Mouse (Mus musculus) left cerebral cortex, adult 2 months (tissue): ENCODE data around the gene Slc24a2. TPM values are rescaled to one million over a fixed set of nuclear protein-coding genes. Genes with fewer than 3 reads are reported as not detected.

Experiments
- DNase-seq, 2 experiments: peaks; one replicate each; pipeline ENCODE4 v3.0.0; 2021 to 2022; ENCODE audit warnings: low spot score in 2 of 2, mixed read lengths in 1 of 2; ENCODE audit errors: extremely low spot score in 1 of 2
- H3K27ac ChIP-seq: fragments of 200-600 bp; 2 replicates; pipeline ENCODE4 v1.8.1; 2022
- H3K4me3 ChIP-seq: fragments of 200-600 bp; 2 replicates; pipeline ENCODE4 v1.8.1; 2022
- CTCF ChIP-seq: fragments of 200-600 bp; IDR thresholded peaks from 2 replicates; pipeline ENCODE4 v1.8.1; 2022; ENCODE audit warnings: antibody characterized with exemption, mild to moderate bottlenecking, moderate library complexity
- intact Hi-C: fragments of 180-260 bp; cut with DNase I; formaldehyde crosslinking; loops from one replicate; pipeline ENCODE4 v1.15.1; 2025
- total RNA-seq, 2 experiments: library from RNA; stranded (reverse); gene quantifications; 2 replicates each; pipeline ENCODE4 v1.2.3; 2021

The Slc24a2 gene
- total RNA-seq, 2 experiments from 2014 or later: 313 to 328 TPM

DNA sequence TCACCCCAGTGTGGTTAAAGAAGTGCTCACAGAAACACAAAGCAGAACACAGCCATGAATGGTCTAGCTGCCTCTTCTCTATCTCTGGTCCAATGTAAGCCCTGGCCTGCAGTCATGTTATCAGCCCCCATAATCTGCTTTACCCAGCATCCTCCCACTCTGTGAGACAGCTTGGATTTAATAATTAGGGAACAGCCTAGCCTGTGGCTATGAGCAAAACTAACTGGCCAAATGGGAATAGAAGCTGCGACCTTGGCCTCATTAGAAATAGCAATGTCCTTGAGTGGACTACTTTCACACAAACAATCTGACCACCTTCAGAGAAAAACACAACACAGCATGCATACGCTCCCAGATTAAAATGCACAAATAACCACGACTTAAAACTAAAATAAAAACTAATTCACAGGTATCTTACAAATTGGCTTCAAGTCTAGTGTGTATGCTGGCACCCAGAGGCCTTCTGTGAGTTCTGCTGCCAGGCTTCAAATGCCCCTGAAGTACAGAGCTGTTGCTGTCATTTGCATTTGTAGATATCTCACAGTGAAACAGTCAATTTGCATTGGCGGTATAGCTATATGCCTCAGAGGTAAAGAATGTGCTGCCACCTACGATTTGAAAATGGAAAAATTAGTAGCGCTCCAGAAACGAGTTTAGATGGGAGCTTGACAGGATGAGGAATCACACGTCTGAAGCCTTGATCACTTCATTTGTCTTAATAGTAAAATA is 120.8 kb downstream of the Slc24a2 start:
- DNase-seq: no peak
- Histone ChIP-seq H3K27ac (peak overlapping the region; percentile 40; the same call in 1 of the 2 replicates), H3K4me3 (no peak overlapping the region)
- TF ChIP-seq CTCF: no peak
- intact Hi-C loops: no loop called here

DNA sequence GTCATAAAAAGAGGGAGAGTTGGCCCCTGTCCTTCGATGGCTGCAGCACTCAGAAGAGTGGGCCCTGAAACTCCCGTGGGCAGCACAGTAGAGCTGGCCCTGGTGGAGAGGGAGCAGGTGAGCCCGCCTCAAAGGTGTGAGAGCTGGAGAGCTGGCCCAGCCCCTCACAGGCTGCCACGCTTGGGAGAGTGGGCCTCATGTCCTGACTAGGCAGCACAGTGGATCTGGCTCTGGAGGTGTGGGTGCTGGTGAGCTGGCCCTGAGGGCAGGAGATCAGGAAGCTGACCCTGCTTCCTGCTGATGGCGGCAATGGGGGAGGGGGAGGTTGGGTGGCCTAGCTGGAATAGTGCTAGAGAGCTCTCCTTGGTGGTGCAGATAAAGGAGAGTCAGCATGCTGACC is 129.3 kb downstream of the Slc24a2 start:
- no peak for TF ChIP-seq CTCF
- intact Hi-C loops: no loop called here
- H3K4me3 ChIP-seq: no peak overlapping the region
- no peak overlapping the region for H3K27ac ChIP-seq
- no peak for DNase-seq

DNA sequence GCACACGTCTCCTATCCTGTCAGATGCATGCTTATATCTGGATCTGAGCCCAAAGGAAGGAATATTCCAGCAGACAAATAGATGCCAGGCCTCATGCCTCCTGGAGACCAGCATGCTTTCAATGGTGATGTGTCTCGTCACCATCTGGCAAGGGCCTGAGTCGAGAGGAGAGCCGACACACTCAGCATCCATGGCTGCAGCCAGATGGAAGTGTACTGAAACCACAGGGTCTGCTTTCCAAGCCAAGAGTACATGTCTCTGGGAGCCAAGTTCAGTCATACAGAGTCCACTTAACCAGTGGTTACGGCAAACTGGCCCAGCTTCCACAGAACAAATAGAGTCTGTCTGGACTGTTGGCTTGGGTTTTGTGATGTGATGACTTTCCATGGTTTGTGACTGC is 134.1 kb downstream of the Slc24a2 start:
- no peak overlapping the region for H3K4me3 ChIP-seq
- no peak for TF ChIP-seq CTCF
- intact Hi-C loops: loop anchor here (5.0 kb wide), 1 partner anchor 64 kb away; no protein-coding TSS in a partner anchor
- DNase-seq: peak; percentile 31 to 35
- peak overlapping the region; percentile 65 for H3K27ac ChIP-seq

DNA sequence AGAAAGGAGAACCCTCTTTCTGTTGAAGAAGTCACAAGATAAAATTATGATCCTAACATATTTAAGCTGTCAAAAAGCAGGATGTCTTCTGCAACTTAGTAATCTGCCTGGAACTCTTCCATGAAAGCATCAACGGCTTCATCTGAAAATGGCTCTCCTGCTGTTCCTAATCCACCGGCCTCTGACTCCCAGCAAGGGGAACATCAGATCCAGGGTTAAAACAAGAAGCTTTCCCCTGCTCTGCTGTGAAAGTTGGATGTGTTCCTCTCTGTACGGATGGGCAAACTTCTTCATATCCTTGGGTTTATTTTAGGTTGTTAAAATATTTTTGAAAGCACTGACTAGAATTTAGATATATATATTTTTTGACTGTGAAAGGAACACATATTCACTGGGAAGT is 136.7 kb downstream of the Slc24a2 start:
- intact Hi-C loops: no loop called here
- DNase-seq: no peak
- TF ChIP-seq CTCF: no peak
- H3K27ac ChIP-seq: peak overlapping the region; percentile 29; the same call in 1 of the 2 replicates
- no peak overlapping the region for H3K4me3 ChIP-seq

DNA sequence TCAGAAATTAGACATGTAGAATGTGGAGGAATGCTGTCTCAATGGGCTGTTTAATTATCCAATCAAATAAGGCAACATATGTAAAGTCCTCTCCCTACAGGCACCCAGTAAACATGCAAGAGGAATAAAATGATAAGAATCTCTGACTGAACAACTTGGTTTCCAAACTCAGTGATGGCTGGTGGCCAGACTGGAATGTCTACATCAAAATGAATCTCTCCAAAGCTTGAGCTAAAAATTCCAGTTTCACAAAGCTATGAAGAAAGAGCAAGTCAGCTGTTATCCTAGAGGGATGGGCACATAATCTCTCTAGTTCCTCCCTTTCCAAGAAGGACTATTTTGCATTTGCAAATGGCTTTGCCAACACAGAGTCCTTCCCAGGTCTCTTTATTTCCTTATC is 139.4 kb downstream of the Slc24a2 start:
- intact Hi-C loops: no loop called here
- Histone ChIP-seq H3K4me3 (no peak overlapping the region), H3K27ac (peak overlapping the region; percentile 57)
- no peak for TF ChIP-seq CTCF
- no peak for DNase-seq

DNA sequence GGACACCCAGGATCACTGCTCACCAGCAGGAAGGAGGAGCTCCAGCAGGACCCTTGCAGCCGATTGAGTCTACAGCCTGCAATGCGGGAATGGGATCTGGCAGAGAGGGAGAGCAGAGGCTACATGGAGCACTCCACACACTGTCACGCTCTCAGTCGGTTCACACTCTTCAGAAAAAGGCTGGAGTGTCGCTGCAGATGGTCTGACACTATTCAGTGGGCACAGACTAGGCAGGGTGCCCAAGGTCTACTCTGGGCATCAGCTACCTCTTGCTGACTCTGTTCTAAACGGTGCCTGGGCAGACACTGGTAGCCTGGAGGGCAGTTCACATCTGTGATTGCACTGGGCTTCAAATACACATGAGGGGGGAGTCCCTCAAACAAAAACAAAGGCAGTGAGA is 141.6 kb downstream of the Slc24a2 start:
- peak in 1 of 2 experiments; percentile 25 for DNase-seq
- peak overlapping the region; percentile 61 for H3K27ac ChIP-seq
- TF ChIP-seq CTCF: no peak
- H3K4me3 ChIP-seq: no peak overlapping the region
- intact Hi-C loops: no loop called here

DNA sequence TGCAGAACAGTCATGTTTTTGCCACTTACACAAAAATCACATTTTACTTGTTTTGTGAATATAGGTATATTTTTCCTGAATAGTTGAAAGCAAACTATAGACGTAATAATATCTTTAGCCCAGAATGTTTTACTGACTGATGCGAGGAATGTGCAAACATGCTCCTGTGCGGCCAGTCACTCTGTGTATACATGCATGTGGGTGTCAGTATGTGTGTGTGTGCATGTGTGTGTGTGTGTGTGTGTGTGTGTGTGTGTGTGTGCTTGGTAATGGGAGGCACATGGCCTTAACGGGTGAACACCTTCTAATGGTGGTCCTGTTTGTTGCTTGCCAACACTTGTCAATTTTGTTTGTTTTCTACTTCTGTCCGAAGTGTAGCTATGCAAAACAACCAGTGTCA is 142.7 kb downstream of the Slc24a2 start:
- Histone ChIP-seq H3K27ac (peak overlapping the region; percentile 37), H3K4me3 (no peak overlapping the region)
- DNase-seq: no peak
- TF ChIP-seq CTCF: no peak
- intact Hi-C loops: no loop called here

DNA sequence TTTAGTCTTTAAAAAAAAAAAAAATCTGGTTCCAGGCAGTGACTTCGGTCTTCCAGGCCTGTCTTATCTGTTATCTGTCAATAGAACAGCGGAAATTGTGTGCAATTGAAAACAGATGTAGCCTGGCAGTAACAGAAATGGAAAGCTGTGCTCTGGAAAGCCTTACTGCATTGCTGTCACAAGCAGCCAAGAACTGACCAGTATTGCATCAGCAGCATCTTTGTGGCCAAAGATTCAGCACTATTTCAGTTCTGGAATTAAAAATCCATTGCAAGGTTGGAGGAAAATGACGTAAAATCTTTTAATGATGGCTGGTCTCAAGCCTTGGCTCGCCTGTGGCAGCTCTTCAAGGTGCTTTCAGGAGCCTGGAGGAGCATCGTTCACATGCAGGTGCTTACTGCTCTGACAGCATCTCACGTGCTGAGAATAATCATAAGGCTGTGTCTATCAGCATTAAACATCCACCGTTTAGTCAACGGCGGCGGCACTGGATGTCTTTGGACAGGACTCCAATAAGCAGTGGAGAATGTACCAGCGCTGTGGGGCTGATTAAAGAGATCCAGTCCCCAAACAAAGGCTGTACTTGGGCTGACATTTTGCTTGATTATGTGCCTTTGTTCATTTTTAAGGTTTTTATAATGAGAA is 143.2 kb downstream of the Slc24a2 start:
- DNase-seq: no peak
- TF ChIP-seq CTCF: no peak
- Histone ChIP-seq H3K4me3 (no peak overlapping the region), H3K27ac (peak overlapping the region; percentile 37)
- intact Hi-C loops: no loop called here

DNA sequence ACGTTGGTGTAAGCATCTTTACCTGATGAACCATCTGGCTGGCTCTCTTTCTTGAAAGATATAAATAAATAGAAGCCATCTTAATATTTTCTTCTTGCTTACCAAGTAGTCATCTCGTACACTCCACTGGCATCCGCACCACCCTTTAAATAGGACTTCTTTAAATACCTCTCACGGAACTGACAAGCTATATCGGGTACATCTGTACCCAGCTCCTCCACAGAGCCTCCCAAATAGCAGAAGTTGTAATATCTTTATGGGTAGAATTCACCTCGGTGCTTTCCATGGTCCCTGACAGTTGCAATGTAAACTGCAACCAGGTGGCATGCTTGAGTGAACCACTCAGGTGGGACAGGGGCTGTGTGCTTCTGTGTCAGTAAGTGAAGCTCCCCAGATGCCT is 149.0 kb downstream of the Slc24a2 start:
- no peak for TF ChIP-seq CTCF
- intact Hi-C loops: no loop called here
- DNase-seq: no peak
- no peak overlapping the region for H3K4me3 ChIP-seq
- H3K27ac ChIP-seq: peak overlapping the region; percentile 32; the same call in 1 of the 2 replicates

DNA sequence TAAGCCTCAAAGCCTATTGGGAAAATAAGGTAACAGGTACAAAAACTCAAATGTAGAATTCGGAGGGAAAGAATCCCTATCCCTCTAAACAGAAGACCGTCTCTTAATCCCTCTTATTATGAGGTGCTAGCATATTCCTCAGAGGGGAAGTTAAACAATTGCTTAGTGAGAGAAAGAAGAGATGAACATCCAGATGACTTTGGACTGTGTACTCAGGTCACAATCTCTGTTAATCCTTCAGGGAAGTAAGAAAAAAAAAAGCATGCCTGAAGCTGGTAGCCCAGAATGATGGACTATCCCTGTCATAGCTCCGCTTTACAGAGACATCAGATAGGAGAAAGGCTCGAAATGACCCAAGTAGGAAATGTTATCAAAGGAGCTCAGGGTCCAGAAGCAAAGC is 151.0 kb downstream of the Slc24a2 start:
- 0 out of 2 replicates have a peak overlapping the region, but pooled peaks have one; percentile 6 for H3K27ac ChIP-seq

DNA sequence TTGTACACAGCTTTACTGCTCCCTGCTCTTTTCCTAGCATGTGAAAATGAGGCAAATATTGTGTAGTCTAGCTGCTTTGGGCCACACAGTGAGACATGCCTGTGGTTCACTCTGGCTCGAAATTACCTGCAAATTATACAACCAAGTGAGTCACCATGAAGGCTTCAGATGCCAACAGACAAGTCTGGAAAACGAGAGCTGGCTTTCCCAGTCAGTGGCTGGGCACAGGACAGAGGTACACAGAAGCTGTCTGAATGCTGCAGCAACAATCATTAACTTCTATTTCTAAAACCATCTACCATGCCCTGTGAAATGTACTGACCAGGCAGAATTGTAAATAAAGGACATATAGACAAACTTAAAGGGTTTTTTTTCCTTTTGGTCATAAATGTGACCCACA is 151.6 kb downstream of the Slc24a2 start:
- intact Hi-C loops: no loop called here
- DNase-seq: no peak
- TF ChIP-seq CTCF: no peak
- 0 out of 2 replicates have a peak overlapping the region, but pooled peaks have one; percentile 22 for H3K27ac ChIP-seq
- no peak overlapping the region for H3K4me3 ChIP-seq

More for the DNA sequence above, 151.0 kb downstream of the Slc24a2 start:
- intact Hi-C loops: no loop called here
- DNase-seq: no peak
- H3K4me3 ChIP-seq: no peak overlapping the region
- TF ChIP-seq CTCF: no peak

DNA sequence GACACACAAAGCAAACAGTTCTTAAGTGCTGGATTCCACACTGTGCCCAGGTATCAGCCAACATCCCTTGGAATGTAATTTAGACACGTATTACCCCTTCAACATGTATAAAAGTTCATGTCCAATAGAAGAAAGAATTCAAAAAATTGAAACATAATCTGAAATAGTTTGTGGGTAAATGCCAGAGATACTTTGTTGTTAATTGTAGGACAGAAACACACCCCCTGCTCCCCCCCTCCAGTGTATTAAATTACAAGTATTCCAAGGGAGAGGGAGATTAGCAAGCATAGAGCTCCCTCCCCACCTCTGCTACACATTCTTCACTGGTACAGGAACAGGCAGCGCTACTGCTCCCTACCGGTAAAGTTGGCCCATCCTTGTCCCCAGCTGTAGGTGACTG is 154.5 kb downstream of the Slc24a2 start:
- intact Hi-C loops: no loop called here
- H3K27ac ChIP-seq: no peak overlapping the region
- no peak; the same call in 1 of the 2 replicates for TF ChIP-seq CTCF

More for the DNA sequence above, 154.5 kb downstream of the Slc24a2 start:
- H3K4me3 ChIP-seq: no peak overlapping the region
- DNase-seq: no peak
